Mouse (Mus musculus) stomach, embryonic 15.5 days (tissue): ENCODE data around the gene 4930404H24Rik. TPM values are rescaled to one million over a fixed set of nuclear protein-coding genes. Genes with fewer than 3 reads are reported as not detected.

Experiments
- ATAC-seq: fragments of 200-750 bp; cut with Nextera tagmentation; 2 replicates; pipeline ENCODE4 v1.8.0; 2017; ENCODE audit warnings: low read depth, moderate number of reproducible peaks, moderate TSS enrichment; ENCODE audit not compliant: insufficient read depth, low FRiP score
- H3K27ac ChIP-seq: fragments of 300-500 bp; sonication (generic); 2 replicates; pipeline ENCODE4 v1.5.1; 2015; ENCODE audit warnings: mild to moderate bottlenecking, inconsistent platforms
- H3K27me3 ChIP-seq: fragments of 300-500 bp; sonication (generic); replicated peaks from 2 replicates; pipeline ENCODE4 v1.6.1; 2015; ENCODE audit warnings: inconsistent platforms
- H3K36me3 ChIP-seq: fragments of 300-500 bp; sonication (generic); 2 replicates; pipeline ENCODE4 v1.6.1; 2015; ENCODE audit warnings: inconsistent platforms
- H3K4me1 ChIP-seq: fragments of 300-500 bp; sonication (generic); 2 replicates; pipeline ENCODE4 v1.6.1; 2015; ENCODE audit warnings: inconsistent platforms
- H3K4me2 ChIP-seq: fragments of 300-500 bp; sonication (generic); 2 replicates; pipeline ENCODE4 v1.6.1; 2015; ENCODE audit warnings: mild to moderate bottlenecking, inconsistent platforms
- H3K4me3 ChIP-seq: fragments of 300-500 bp; sonication (generic); replicated peaks from 2 replicates; pipeline ENCODE4 v1.5.1; 2015; ENCODE audit warnings: inconsistent platforms
- H3K9ac ChIP-seq: fragments of 300-500 bp; sonication (generic); 2 replicates; pipeline ENCODE4 v1.6.1; 2015; ENCODE audit warnings: inconsistent platforms
- H3K9me3 ChIP-seq: fragments of 300-500 bp; sonication (generic); 2 replicates; pipeline ENCODE4 v1.6.1; 2016; ENCODE audit warnings: inconsistent platforms
- WGBS: fragments of 180-500 bp; shearing (Covaris S2); methylation state at CpG from one replicate; pipeline ENCODE4 v1.1.7; 2015; 5-methylcytosine and 5-hydroxymethylcytosine counted together
- polyA plus RNA-seq: library from polyadenylated mRNA; unstranded; fragments of >200 nt; fragmentation: Nextera tagmentation; extraction: Ambion mirVana; gene quantifications from 2 replicates; pipeline ENCODE4 v1.2.1, GENCODE M21; 2015

4930404H24Rik gene
- polyA plus RNA-seq, 1 experiment from 2014 or later, result not detected

GRCm38 (mm10) chr2:153526850-153527530, 34.4 kb downstream of the 4930404H24Rik start:
- no peak for ATAC-seq
- Histone ChIP-seq H3K36me3 (no peaks in the 10 kb centered on the region), H3K4me3 (no peak overlapping the region), H3K4me2 (peak overlapping the region; percentile 100), H3K4me1 (peaks cover 42% of the 10 kb centered on the region), H3K27me3 (peaks cover 5% of the 10 kb centered on the region), H3K9ac (no peak overlapping the region), H3K27ac (peak overlapping the region; percentile 73), H3K9me3 (no peaks in the 10 kb centered on the region)
- 59% methylated on average over 9 of the region's 9 CpGs for WGBS

- H3K36me3 ChIP-seq, result no peaks in the 10 kb centered on the region
- WGBS, result 4% methylated on average over 43 of the region's 85 CpGs
- H3K4me2 ChIP-seq, result peak overlapping the region; percentile 100
- peaks cover 5% of the 10 kb centered on the region for H3K27me3 ChIP-seq
- peak; percentile 40; the same call in 1 of the 2 replicates for ATAC-seq
- no peaks in the 10 kb centered on the region for H3K9me3 ChIP-seq
- H3K4me3 ChIP-seq, result peak overlapping the region; percentile 67
- H3K27ac ChIP-seq, result peak overlapping the region; percentile 73
- H3K4me1 ChIP-seq, result peaks cover 40% of the 10 kb centered on the region
- H3K9ac ChIP-seq, result peak overlapping the region; percentile 54
These were observed 35.3 kb downstream of the 4930404H24Rik start for GRCm38 (mm10) chr2:153527580-153528531.

GRCm38 (mm10) chr2:153528571-153529364, 36.2 kb downstream of the 4930404H24Rik start:
- Histone ChIP-seq H3K9me3 (no peaks in the 10 kb centered on the region), H3K27ac (peak overlapping the region; percentile 73), H3K4me3 (peak overlapping the region; percentile 67), H3K4me2 (peak overlapping the region; percentile 100), H3K4me1 (peaks cover 37% of the 10 kb centered on the region), H3K27me3 (peaks cover 5% of the 10 kb centered on the region), H3K9ac (peak overlapping the region; percentile 54), H3K36me3 (no peaks in the 10 kb centered on the region)
- ATAC-seq, result peak; percentile 11; the same call in 1 of the 2 replicates
- WGBS, result under 1% methylated on average over 48 of the region's 70 CpGs

GRCm38 (mm10) chr2:153529365-153529781, 36.8 kb downstream of the 4930404H24Rik start:
- H3K27me3 ChIP-seq, result peaks cover 5% of the 10 kb centered on the region
- H3K27ac ChIP-seq, result peak overlapping the region; percentile 73
- WGBS, result under 1% methylated on average over 52 of the region's 53 CpGs
- H3K9me3 ChIP-seq, result no peaks in the 10 kb centered on the region
- H3K4me1 ChIP-seq, result peaks cover 37% of the 10 kb centered on the region
- H3K4me2 ChIP-seq, result peak overlapping the region; percentile 100
- H3K36me3 ChIP-seq, result no peaks in the 10 kb centered on the region
- peak overlapping the region; percentile 54 for H3K9ac ChIP-seq
- ATAC-seq, result peak; percentile 0; the same call in 1 of the 2 replicates
- peak overlapping the region; percentile 67 for H3K4me3 ChIP-seq

- H3K4me1 ChIP-seq, result peaks cover 37% of the 10 kb centered on the region
- ATAC-seq, result no peak
These were observed 37.6 kb downstream of the 4930404H24Rik start, which contains the start of gene Nol4l for GRCm38 (mm10) chr2:153529931-153530766. Gene Nol4l (minus strand): TSS chr2:153529971.

GRCm38 (mm10) chr2:153530948-153531347, 38.4 kb downstream of the 4930404H24Rik start:
- Histone ChIP-seq H3K4me2 (no peak overlapping the region; the same call in 1 of the 2 replicates), H3K4me1 (peaks cover 32% of the 10 kb centered on the region), H3K36me3 (no peaks in the 10 kb centered on the region), H3K9me3 (no peaks in the 10 kb centered on the region), H3K4me3 (no peak overlapping the region), H3K9ac (no peak overlapping the region), H3K27ac (no peak overlapping the region), H3K27me3 (peaks cover 5% of the 10 kb centered on the region)
- ATAC-seq, result no peak
- WGBS, result 53% methylated on average over 5 of the region's 5 CpGs

More at GRCm38 (mm10) chr2:153529931-153530766, 37.6 kb downstream of the 4930404H24Rik start, which contains the start of gene Nol4l:
- 2% methylated on average over 43 of the region's 86 CpGs for WGBS
- Histone ChIP-seq H3K9me3 (no peaks in the 10 kb centered on the region), H3K36me3 (no peaks in the 10 kb centered on the region), H3K4me2 (peak within 1 kb of the TSS; percentile 100), H3K9ac (peak within 1 kb of the TSS; percentile 54), H3K27ac (peak within 1 kb of the TSS; percentile 73), H3K27me3 (peaks cover 5% of the 10 kb centered on the region), H3K4me3 (peak within 1 kb of the TSS; percentile 67)

GRCm38 (mm10) chr2:153533981-153534380, 41.4 kb downstream of the 4930404H24Rik start:
- Histone ChIP-seq H3K27me3 (peaks cover 5% of the 10 kb centered on the region), H3K9ac (no peak overlapping the region), H3K4me3 (no peak overlapping the region), H3K4me2 (no peak overlapping the region), H3K4me1 (peaks cover 6% of the 10 kb centered on the region; the same call in 1 of the 2 replicates), H3K27ac (no peak overlapping the region), H3K36me3 (no peaks in the 10 kb centered on the region), H3K9me3 (no peaks in the 10 kb centered on the region)
- WGBS, result 59% methylated on average over 1 of the region's 1 CpGs
- ATAC-seq, result no peak

- no peaks in the 10 kb centered on the region for H3K9me3 ChIP-seq
- H3K9ac ChIP-seq, result no peak overlapping the region
- H3K4me1 ChIP-seq, result no peaks in the 10 kb centered on the region
- 85% methylated on average over 3 of the region's 3 CpGs for WGBS
- no peak overlapping the region for H3K27ac ChIP-seq
- H3K4me3 ChIP-seq, result no peak overlapping the region
- H3K36me3 ChIP-seq, result no peaks in the 10 kb centered on the region
- no peak overlapping the region for H3K4me2 ChIP-seq
- no peak for ATAC-seq
- H3K27me3 ChIP-seq, result no peaks in the 10 kb centered on the region
These were observed 46.3 kb downstream of the 4930404H24Rik start for GRCm38 (mm10) chr2:153538898-153539297.

- 81% methylated on average over 8 of the region's 8 CpGs for WGBS
- H3K9ac ChIP-seq, result no peak overlapping the region
- no peak overlapping the region for H3K27ac ChIP-seq
- H3K4me3 ChIP-seq, result no peak overlapping the region
- no peaks in the 10 kb centered on the region for H3K9me3 ChIP-seq
- ATAC-seq, result no peak
- peaks cover 3% of the 10 kb centered on the region; the same call in 1 of the 2 replicates for H3K4me1 ChIP-seq
- no peak overlapping the region for H3K4me2 ChIP-seq
- H3K27me3 ChIP-seq, result no peaks in the 10 kb centered on the region
- no peaks in the 10 kb centered on the region for H3K36me3 ChIP-seq
These were observed 50.5 kb downstream of the 4930404H24Rik start for GRCm38 (mm10) chr2:153542936-153543668.
